Mouse (Mus musculus): ENCODE measurements at regions not wholly inside any gene's neighbourhood (a gene's known extent, or its start where the extent isn't known, plus 50 kb on each side); places are given as distances from the start of the nearest gene placed in this dataset.
A peak's percentile ranks its signal among the peaks of the same experiment; 100 is the strongest.

GRCm38 (mm10) chr3:53393945-53394344, 69.2 kb downstream of the Nhlrc3 start:
- no peak for DNase-seq (ENCODE audit: low spot score in 2 of 2)

GRCm38 (mm10) chr3:53381704-53382581, 81.2 kb downstream of the Nhlrc3 start:
- DNase-seq (ENCODE audit: low spot score in 2 of 2) = no peak

- DNase-seq (ENCODE audit: low spot score in 2 of 2) = peak; percentile 6 to 26
Measured at GRCm38 (mm10) chr3:53379519-53380181, 83.5 kb downstream of the Nhlrc3 start.

- DNase-seq (ENCODE audit: low spot score in 2 of 2) = peak; percentile 48 to 81
Measured at GRCm38 (mm10) chr3:53376864-53377447, 86.2 kb downstream of the Nhlrc3 start.

- no peak for DNase-seq (ENCODE audit: low spot score in 2 of 2)
Measured at GRCm38 (mm10) chr3:53372887-53373286, 90.2 kb downstream of the Nhlrc3 start.

GRCm38 (mm10) chr3:53371910-53372309, 91.2 kb downstream of the Nhlrc3 start:
- DNase-seq (ENCODE audit: low spot score in 2 of 2) = peak; percentile 29 to 66

GRCm38 (mm10) chr3:53361202-53361601, 101.9 kb downstream of the Nhlrc3 start:
- DNase-seq (ENCODE audit: low spot score in 2 of 2) = no peak

- no peak for DNase-seq (ENCODE audit: low spot score in 2 of 2)
Measured at GRCm38 (mm10) chr3:53353693-53354092, 109.4 kb downstream of the Nhlrc3 start.

- no peak for DNase-seq (ENCODE audit: low spot score in 2 of 2)
Measured at GRCm38 (mm10) chr3:53353282-53353681, 109.8 kb downstream of the Nhlrc3 start.

- DNase-seq (ENCODE audit: low spot score in 2 of 2) = no peak
Measured at GRCm38 (mm10) chr3:53343638-53344037, 119.5 kb downstream of the Nhlrc3 start.

- DNase-seq (ENCODE audit: low spot score in 2 of 2) = no peak
Measured at GRCm38 (mm10) chr3:53341304-53342206, 121.6 kb downstream of the Nhlrc3 start.

- no peak for DNase-seq (ENCODE audit: low spot score in 2 of 2)
Measured at GRCm38 (mm10) chr3:53338571-53338970, 124.6 kb downstream of the Nhlrc3 start.

- no peak for DNase-seq (ENCODE audit: low spot score in 2 of 2)
Measured at GRCm38 (mm10) chr3:53334051-53334450, 129.1 kb downstream of the Nhlrc3 start.

- peak in 1 of 2 experiments; percentile 20 for DNase-seq (ENCODE audit: low spot score in 2 of 2)
Measured at GRCm38 (mm10) chr3:53329528-53329927, 133.6 kb downstream of the Nhlrc3 start.

GRCm38 (mm10) chr3:53327424-53327823, 135.7 kb downstream of the Nhlrc3 start:
- DNase-seq (ENCODE audit: low spot score in 2 of 2) = no peak

GRCm38 (mm10) chr3:53326967-53327366, 136.2 kb downstream of the Nhlrc3 start:
- DNase-seq (ENCODE audit: low spot score in 2 of 2) = no peak

GRCm38 (mm10) chr3:53325080-53325479, 138.1 kb downstream of the Nhlrc3 start:
- DNase-seq (ENCODE audit: low spot score in 2 of 2) = no peak

- DNase-seq (ENCODE audit: low spot score in 2 of 2) = no peak
Measured at GRCm38 (mm10) chr3:53324386-53324785, 138.7 kb downstream of the Nhlrc3 start.

GRCm38 (mm10) chr3:53315449-53315848, 147.7 kb downstream of the Nhlrc3 start:
- no peak for DNase-seq (ENCODE audit: low spot score in 2 of 2)

All from layer of hippocampus, postnatal 14 days (tissue).